Mouse (Mus musculus) spleen, adult 2 months (tissue): ENCODE measurements around the gene Ip6k3.

Experiments
- CTCF ChIP-seq: fragments of 200-500 bp; IDR thresholded peaks from 2 replicates; pipeline ENCODE4 v1.5.1; 2011; ENCODE audit warnings: mild to moderate bottlenecking, inconsistent platforms; ENCODE audit not compliant: insufficient read depth, insufficient read length, insufficient replicate concordance; ENCODE audit errors: extremely low read depth
- POLR2A ChIP-seq: fragments of 200-500 bp; IDR thresholded peaks from 2 replicates; pipeline ENCODE4 v1.6.1; 2011; ENCODE audit warnings: low read depth, low read length, inconsistent platforms

DNA sequence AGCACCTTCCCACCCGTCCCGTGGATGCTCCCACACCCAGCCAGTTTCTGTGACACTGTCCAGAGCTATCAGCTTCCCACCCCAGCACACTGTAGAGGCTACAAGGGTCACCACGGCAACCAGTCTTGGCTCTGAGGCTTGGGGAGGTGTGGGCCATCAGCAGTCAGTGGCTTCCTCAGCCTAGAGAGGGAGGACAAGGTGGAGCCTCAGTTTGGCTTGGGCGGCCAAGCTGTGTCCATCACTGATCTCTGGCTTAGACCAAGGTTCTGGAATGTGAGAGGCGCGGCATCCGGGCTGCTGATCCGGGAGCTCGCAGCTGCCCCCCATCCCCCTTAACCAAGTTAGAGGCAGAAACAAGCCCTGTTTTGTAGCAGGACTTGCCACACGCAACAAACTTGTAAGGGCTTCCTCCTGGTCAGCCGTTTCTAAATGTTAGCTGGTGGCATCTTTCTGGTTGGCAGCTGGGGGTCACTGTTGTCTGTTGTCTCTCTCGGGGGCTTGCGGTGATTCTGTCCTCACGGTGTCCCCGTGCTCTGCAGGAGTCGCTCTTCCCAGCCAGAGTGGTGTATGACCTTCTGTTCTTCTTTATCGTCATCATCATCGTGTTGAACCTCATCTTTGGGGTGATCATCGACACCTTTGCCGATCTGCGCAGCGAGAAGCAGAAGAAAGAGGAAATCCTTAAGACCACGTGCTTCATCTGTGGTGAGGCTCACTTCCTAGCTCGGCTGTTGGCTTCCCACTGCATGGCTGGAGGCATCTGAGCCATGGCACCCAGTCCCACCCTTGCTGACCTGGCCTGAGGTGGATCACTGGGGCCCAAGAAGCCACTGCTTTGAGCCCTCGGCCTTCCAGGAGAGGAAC, 48.7 kb downstream of the Ip6k3 start:
- TF ChIP-seq POLR2A (no peak), CTCF (no peak)
